Mouse (Mus musculus): ENCODE data around the gene Bcar1.

The Bcar1 gene

DNA sequence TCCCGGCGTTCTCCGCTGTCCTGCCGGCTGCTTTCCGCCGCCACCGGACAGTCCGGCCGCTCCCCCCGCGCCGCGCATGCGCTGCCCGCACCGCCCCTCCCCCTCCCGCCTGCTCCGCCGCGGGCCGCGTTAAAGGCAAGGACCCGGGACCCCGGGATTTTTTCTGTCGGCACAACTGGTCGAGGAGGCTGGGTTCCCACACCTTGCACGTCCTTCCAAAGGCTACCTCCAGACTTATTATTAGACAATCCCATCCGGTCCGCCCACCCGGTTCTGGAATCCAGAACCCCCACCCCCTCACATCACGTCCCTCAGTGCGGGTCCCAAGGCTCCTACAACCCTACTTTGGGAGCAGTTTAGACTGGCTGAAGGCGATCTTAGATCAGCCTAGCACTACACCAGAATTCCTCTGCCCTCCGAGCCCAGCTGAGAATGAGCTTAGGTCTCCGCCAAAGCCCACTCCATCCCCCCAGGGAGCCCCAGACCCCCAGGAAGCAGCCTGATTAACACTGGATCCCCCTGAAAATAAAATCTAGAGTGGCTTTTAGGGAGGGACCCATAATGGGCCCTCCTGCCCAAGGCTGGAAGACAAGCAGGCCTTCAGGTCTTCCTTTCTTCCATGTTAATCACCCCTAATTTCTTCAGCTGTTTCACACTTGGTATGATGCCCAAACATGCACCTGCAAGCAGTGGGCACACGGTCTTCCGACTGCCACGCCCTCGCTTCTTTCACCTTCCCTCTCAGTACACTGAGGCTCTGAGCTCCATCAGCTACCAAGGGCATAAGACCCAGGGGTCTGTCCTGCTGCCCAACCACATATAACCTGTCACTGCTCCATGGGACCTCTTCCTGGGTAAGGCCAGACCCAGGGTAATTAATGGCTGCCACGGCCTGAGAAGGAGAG lies at the start of gene Bcar1:
Bcar1 (minus strand) TSS at position 18 of the 905 bp plus-strand sequence.
- peak; percentile 91 to 95 for DNase-seq

DNA sequence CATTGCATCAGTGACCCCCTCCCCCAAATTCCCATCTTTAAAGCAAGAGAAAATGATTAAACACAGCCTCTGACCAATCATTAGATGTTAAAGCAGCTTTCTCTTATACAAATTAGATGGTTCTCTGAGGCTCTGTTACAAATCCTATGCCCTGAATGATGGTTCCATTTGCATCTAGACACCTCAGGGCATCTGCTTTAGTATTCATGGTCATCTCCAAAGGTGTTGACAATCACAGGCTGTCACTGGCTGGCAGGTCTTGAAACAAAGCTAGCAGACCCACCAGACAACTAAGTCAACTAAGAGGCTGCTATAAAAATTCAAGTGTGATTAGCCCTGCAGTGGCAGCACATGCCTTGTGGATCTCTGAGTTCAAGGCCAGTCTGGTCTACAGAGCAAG lies 46.0 kb upstream of the Bcar1 start:
- DNase-seq: no peak

DNA sequence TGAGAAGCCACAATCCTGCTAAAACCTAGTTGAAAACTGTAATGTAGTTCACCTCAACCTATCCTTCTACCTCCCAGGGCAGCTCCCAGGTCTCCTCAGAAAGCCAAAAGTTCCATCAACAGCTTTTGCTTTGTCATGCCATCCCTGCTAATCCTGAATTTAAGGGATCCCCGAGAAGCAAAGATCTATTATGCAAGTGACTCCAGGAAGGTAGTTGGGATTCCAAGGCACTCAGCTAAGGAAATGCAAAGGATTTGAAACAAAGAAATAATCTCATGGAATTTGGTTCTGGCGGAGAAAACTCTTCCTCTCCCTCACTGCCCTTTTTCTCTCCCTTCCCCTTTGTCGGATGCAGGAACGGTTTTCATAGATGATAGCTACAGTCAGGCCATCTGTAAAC lies 45.6 kb upstream of the Bcar1 start:
- no peak for DNase-seq

DNA sequence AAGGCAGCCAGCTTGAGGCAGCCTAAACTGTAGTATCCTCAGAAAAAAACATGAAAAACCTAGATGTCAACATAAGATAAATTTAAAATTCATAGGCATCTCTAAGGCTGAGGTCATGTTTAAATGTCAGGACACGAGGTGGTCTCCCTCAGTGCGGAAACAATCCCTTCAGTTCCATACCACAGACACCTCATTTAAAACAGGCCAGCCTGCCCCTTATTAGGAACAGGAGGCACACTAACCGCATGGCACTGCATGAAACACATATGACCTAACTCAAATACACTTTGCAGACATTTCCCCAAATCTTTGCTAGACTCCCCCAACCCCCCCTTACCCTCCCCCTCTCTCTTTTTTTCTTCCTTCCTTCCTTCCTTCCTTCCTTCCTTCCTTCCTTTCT lies 44.9 kb upstream of the Bcar1 start:
- DNase-seq: no peak

DNA sequence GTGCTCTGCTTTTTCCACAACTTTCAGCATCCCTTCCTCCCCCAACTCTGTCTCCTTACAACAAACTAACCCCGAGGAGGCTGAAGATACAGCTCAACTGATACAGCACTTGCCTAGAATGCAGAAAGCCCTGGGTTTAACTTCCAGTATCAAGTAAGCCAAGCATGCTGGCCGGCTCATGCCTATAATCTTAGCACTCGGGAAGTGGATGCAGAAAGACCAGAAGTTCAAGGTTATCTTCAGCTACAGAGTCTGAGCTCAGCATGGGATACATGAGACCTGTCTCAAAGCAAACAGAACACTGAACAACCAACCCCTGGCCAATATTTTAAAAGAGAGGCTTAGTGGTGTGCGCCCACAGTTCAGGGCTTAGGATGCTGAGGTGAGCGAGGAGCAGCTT lies 44.5 kb upstream of the Bcar1 start:
- no peak for DNase-seq

DNA sequence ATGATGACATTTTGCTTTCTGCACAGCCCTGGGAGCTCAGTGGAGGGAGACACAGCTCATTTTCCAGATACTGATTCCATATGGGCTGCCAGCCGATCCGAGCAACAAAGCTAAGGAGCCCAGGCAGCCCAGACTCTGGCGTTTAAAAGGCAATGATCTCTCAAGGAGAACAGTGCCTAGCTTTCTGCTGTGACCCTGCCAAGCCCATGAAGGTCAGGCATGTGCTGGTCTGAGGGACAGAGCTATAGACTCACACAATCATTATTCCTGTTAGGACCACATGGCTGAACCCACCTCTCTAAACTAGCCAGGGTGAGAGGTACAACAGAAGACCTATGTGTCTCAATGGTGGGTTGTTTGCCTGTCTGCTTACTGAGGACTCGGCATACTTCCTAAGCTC lies 44.1 kb upstream of the Bcar1 start:
- peak in 1 of 2 experiments; percentile 51 for DNase-seq

DNA sequence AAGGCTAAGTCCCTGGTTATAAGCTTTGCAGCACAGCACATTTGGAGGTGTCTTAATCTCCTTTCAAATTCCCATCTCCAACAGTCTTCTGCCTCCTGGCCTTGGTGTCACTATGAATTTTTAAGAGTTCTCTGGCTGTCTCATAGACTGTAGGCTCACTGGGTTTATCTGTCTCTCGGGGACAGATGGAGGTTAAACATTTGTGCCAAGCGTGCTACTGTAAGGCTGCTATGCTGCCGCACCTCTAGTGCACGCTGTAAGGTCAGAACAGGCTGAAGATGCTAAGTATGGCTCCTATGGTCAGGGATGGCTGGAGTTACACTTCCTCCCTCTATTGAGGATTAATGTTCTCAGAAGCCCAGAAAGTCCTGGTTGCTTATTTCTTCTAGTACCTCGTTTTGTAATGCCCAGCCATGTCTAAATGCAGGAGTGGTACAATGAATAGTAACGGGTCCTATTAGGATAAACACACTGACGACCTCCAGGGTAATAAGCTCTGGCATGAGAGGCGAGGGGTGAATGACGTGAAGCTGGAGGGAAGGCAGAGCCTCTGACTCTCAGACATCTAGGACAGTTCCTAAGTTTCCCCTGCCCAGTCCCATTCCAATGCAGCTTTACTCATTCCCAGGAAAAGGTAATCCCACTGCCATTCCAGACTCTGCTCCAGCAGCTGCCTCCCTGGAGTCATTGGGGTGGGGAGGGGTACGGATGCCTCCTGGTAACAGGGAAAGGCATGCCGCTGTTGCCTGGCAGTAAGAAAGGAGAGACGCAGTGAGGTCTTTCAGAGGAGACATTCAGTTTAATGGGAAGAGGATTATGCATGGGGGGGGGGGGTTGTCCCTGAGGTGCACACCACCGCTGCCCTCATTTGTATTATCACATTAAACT lies 43.3 kb upstream of the Bcar1 start:
- DNase-seq: no peak

DNA sequence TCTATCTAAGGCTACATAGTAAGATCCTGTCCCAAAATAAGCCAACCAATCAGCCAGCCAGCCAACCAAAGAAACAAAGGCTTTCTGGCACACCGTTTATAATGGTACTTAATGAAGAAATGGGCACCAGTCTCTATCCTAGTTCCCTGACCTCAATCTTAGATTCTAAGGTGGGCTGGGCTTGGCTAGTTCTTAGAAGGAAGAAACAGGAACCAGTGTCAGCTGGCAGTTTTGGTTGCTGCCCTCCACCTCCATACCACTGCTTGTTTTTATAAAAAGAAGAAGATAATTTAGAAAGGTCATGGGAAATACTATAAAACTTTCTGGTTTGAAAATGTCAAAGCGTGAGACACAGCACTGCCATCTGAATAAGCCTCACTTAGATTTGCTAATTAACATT lies 42.5 kb upstream of the Bcar1 start:
- no peak for DNase-seq

DNA sequence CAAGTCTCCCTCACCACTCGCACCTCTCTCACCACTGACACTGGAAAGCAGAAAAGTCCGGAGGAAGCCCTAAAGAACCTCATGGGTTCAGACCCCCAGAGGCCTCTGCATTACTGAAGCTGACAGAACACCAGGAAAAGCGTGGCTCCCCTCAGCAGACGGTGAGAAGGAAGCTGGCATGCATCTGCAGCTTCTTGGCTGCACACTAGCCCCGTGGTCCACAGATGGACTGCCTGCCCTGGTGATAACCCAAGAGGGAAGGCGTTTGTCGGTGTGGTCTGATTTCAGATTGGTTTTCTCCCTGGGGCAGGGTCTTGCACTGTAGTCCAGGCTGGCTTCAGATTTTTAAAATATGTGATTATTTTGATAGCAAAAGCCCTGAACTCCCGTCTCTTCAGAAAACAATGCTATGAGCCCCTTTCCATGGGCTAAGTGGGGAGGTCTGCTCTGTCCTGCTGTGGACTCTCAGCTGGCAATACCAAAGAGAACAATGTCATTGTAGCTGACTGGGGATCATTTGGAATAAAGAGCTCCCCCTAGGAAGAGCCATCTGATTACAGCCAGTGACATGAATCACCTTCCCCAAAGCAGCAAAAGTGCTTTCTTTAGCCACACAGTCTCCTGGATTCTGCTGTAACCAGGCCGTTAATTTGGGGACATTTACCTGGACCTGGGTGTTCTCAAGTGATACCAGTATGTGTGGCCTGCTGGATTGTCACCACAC lies 39.2 kb upstream of the Bcar1 start:
- no peak for DNase-seq

DNA sequence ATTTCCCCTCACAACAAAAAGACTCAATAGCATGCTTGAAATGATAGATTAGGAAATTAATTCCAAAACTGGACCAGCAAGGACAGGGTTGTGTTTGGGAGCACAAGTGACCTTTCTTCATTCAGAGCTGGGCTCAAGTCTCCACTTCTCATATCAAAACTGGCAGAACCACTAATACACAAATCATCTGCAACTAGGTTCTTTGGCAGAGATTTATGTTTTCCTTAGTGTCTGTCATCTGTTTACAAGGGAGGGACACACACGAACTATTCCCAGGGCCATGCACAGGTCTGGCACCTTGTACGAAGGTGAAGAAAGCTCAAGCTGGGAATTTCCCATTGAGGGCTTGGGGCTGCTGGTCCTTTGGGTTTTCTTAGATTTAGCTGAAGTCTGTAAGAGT lies 38.6 kb upstream of the Bcar1 start:
- no peak for DNase-seq

DNA sequence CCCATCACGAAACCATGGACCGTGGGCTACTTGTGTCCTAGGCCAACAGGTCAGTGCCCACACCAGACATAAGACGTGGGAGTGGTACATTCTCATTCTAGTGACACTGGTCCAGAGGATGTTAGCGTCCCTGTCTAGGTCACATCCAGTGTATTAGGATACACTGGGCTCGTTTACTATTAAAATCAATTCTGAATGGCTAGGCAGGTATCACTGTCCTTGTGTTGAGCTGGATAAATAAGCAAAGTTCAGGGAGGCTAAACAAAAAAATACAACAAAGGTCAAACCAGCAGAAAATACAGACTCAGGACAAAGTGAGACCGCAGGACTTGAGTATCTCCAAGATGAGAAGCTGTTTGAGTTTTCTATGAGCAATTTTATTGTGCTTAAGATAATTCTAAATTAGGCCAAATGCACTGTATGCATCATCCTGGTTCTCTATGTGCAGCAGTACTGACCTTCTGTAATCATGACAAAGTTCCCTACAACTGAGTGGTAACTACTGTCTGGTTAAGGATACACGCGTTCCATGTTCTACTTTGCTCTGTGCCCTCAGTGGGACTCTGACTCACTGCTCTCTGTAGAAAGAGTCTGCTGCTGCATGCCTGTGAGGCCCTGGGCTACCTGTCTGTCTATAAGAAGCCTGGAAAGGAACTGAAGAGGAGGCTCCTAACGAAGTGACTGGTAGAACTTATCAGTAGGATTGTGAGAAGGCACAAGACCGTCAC lies 37.3 kb upstream of the Bcar1 start:
- no peak for DNase-seq

DNA sequence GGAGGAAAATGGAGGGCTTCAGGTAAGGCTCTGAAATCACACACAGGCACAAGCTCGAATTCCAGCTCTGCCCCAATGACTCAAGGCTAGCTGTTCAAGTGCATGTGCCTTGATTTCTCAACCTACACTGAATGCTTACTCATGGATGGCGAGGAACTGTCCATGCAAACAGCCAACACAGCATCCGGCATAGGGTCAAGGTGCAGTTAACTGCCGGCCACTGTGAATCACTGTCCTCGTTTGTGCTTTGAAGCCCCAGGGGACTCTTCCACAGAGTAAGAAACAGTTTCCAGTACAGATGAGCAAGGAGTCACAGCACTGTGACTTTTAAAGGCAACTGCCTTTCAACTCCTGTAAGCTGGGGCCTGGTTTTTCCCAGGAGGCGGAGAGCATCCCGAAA lies 36.1 kb upstream of the Bcar1 start:
- DNase-seq: no peak

DNA sequence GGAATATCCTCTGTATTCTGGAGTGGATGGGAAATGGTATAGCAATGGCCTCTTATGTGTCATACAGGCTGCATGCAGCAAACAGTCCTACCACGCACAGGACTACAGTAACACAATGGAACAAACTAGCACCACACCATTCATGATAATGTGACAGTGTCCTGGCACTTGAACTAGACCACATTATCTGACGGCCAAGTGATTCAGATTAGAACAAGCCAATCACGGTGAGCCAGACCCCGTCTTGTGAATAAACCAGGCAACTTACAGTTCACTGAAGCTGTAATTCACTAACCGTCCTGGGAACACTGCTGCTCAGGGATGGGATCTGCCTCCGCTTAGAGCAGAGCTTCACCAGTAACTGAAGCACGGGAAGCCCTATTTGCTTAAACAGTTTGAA lies 35.2 kb upstream of the Bcar1 start:
- DNase-seq: no peak

DNA sequence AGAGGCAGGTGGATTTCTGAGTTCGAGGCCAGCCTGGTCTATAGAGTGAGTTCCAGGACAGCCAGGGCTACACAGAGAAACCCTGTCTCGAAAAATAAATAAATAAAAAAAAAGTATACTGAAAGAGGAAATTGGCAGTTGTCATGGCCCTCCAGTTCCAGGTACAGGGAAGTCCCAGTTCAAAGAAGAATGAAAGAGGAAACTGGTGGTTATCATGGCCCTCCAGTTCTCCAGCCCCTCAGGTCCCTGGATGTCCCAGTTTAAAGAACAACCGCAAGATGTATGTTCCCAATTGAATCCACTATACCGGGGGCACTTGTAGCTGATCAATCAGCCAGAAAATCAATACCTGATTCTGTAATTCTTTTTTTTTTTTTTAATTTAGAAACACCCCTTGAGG lies 32.9 kb upstream of the Bcar1 start:
- DNase-seq: no peak

DNA sequence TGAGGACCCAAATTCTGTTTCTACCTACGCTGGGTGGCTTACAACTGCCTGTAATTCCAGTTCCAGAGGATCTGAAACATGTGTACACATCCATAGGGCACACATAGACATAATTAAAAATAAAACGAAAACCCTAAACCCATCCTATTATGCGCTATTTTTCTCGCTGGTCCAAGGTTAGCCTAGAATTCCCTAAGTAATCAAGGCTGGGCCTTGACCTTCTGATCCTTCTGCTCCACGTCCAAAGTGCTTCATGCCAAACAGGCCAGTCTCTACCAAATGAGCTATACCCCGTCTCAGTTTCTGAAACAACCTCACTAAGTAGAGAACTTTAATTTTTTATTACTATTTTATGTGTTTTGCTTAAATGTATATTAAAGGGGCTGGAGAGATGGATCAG lies 32.2 kb upstream of the Bcar1 start:
- no peak for DNase-seq

DNA sequence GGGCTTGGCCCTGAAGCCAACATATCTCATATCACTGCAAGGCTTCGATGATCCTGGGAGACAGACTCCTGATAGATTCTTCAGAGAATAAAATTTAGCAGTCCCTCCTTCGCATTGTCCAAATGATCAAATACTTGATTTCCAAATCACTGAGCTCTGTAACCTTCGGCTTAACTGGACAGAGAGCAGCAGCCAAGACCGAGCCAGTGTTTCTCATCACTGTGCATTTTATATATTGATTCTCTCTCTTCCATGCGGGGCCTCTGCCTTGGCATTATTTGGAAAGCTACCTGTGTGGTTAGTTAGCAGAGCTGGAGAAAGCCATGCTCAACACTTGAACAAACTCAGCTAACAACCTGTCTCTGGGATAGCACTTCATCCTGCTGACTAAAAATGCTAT lies 29.9 kb upstream of the Bcar1 start:
- DNase-seq: no peak

DNA sequence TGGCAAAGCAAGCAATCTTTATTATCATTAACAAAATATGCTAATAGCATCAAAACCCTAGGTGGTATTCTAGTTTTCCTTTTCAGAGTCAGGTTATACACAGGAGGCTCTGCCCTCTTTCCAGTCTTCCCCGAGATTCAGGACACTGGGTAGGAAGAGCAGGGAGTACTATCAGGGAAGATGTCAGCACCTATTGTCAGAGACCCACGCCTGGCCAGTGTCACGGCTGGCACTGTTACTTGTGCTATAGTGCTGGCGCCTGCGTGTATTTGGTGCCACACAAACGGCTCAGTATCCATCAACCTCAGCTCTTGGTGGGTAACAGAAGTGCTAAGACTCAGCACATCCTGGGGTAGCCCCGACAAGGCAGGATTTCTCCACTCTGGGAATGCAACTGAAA lies 29.4 kb upstream of the Bcar1 start:
- DNase-seq: no peak

DNA sequence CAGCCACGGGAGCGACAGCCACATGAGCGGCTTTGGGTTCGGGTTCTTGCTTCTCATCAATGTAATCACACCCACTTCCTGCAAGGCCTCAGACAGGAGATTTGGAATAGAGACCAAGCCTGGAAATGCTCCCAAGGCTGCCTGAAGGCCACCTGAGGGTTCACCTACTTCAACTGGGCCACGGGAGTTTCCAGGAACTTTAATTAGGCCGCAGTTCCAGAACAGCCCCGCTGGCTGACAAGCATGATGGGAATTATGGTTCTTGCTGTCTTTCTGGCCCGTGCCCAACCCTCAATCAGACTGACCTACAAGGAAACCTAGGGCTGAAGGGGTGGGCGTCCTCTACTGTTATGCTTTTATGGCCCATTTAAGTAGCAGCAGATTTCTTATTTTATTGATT lies 28.5 kb upstream of the Bcar1 start:
- peak in 1 of 2 experiments; percentile 46 for DNase-seq

DNA sequence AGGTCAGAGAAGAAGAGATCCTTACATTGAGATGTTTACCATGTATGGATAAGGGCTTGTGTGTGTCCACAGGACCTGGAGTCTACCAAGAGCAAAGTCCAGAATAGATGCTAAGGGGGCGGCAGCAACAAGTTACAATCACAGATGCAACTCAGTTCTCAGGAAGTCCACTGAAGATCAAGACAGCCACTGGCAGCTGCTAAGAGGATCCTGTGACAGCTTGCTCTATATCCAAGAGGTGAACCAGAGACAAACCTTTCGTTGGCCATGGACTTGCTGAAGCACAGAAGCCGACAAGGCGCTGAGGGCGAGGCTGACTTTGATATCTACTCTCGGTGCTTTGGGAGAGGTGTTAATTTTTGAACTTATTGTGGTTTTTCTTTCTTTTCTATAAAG lies 28.0 kb upstream of the Bcar1 start:
- no peak for DNase-seq

DNA sequence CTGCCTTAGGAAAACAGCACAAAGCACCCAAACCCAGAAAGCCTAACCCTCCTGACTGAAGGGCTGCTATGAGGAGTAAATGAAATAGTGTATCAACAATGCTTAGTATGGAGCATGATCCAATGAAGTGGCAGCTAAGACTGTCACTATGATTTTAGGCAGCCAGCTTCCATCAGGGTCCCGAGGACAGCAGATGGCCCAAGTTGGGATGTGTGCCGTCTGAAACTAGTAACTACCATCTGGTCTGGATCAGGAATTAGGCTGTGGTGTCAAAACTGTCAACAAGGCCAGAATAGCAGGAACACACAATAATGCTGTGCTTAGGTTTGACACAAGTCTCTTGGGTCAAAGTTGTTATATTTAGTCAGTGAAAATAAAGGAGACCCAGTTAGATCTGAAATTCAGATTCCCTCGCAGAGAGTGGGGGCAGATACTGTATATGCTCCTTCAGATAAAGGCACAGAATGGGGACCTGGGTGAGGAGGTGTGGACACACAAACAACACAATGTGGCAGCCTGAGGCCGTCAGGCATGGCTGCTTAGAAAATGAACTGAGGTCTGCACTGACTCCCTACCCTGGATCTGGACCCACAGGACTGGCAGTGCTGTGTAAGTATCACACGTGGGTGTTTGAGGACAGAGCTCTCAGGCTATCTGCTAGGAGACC lies 27.5 kb upstream of the Bcar1 start:
- DNase-seq: peak; percentile 22 to 37

DNA sequence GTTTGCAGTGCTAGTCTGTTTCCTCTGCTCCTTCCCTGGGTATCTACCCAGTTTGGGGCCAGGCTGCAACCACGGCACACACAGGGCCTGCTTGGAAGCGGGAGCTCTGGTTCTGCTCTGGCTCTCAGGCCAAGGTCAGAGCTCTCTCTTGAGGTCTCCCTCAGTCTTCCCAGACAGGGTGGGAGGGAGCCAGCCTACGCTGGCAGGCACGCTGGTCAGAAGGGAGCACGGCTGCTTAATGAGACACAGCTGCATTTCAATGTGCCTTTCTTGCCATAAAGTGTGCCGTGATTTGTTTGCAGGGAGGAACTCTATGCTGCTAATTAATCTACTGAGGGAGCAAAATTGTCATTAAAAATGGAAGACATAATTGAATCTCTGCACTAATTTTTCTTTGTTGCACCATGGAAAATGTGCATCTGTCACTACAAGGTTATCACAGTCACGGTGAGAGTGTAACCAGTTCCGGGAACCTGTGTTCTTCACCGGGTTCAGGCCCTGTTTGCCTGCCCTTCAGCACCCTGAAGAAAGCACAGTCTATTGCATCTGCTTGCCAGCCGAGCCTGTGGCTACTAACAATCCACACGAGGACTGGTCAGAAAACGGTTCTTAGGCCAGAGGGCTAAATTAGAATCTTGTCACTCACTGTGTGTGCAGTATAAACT lies 26.3 kb upstream of the Bcar1 start:
- peak; percentile 27 to 32 for DNase-seq

Data from cerebellum, postnatal 25 days (tissue).